Mouse (Mus musculus): ENCODE results near the gene Il20ra.

The Il20ra gene

DNA sequence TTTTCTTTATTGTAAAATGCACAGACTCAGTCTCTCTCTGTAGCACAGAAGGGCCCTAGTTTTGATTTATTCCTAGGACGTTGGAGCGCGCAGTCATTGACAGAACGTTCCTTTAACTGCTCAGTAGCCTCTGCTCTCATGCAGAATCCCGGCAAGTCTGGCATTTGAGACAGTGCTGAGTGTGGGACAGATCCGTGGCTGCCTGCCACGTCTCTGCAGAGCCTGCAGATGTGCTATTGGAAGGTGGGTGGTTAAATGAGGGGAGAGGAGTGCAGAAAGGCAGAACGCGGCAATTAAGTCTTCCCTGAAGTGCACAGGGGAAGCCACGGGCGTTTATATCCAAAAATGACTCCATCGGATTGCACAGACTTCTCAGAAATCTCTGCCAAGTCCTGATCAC, 66.7 kb downstream of the Il20ra start:
- DNase-seq = peak; percentile 56 to 71

DNA sequence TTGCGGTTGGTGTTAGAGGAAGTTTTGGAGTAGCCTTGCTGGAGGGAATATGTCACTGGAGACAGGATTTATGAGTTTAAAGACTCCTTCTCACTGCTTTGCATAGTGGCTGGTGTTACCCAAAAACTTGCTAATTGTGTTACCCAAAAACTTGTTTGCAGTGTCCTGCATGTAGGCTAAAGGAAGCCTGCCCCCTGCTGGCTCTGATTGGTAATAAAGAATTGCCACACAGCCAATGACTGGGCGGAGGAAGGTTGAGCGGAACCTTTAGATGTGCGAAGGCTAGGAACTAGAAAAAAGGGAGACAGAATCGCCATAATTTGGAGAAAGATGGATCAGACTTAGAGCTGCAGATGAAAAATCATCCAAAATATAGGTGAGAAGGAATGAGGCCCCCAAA, 69.0 kb downstream of the Il20ra start:
- DNase-seq = peak; percentile 36 to 50

DNA sequence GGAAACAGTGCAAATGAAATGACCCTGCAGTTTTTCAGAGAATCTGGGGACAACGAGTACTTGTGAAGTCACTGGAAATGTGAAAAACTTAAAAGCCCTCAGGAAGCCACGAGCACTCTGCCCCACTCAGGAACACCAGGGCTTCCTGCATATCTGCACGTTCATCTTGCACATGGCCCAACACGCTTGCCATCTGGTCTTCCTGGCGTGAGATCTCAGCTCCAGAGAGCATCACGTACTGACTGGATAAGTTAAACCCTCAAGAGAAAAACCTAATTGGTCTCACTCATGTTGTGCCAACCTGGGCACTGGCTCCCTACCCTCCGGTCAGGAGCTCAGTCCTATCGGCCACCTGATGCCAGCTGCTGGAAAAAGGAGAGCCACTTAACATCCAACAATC, 82.6 kb downstream of the Il20ra start:
- DNase-seq = peak; percentile 71 to 86

DNA sequence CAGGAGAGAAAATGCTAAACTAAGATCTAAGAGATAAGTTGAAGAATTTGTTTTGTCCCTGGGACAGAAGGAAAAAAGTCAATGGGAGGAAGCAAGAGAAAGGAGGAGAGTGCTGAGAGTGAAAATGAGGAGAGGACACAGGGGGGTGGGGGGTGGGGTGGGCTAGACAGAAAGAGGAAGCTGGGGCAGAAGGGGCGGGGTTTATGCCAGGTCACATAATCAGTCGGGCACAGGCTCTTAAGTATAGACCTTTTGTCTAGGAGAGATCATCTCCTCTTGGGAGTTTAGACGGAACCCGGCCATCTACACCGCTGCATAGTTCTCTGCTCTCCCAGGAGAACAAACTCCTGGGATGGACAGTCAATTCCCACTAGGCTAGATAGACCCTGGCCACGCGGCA, 90.6 kb downstream of the Il20ra start:
- DNase-seq = no peak

DNA sequence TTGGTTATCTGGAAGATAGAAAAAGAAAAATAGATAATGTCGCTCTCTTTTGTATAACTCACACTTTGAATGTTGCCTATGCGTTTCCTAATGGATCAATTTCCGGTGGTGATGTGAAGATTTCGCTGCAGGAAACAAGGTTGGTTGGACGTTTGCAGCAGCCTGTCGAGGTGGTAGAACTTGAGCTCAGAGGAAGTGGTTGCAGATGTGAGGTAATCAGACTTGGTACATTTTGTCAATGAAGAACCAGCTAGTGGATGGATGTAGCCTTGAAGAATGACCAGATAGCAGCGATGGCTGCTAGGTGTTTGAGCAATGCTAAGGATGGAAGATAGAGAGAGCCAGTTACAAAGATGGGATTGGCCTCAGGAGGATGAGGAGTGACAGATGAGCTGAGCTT, 92.4 kb downstream of the Il20ra start:
- DNase-seq = no peak

Measured in cerebellum, postnatal 10 days (tissue).